Comparison of ENCODE assay signal across 19 mouse cellular contexts in genomic region chr10:39109489-39109874, GRCm38 (mm10). TPM values are rescaled to one million over a fixed set of nuclear protein-coding genes. Genes with fewer than 3 reads are reported as not detected.
"Had no signal": no experiment of that assay in that cellular context is flagged by ENCODE, and none has a peak within 500 bp of the region (broad histone marks: within the 10 kb centered on the region; RNA-seq: fewer than 3 reads in every experiment).

No protein-coding gene starts in this region.

- H3K4me3 ChIP-seq: kidney, embryonic 15.5 days; left cerebral cortex, adult 2 months; limb, embryonic 10.5 days; liver, embryonic 12.5 days; midbrain, embryonic 12.5 days; stomach, embryonic 15.5 days had no signal

- H3K9me3 ChIP-seq: kidney, embryonic 15.5 days; limb, embryonic 10.5 days; liver, embryonic 12.5 days; midbrain, embryonic 12.5 days; stomach, embryonic 15.5 days had no signal

- H3K9ac ChIP-seq: kidney, embryonic 15.5 days; liver, embryonic 12.5 days; lung, embryonic 14.5 days; midbrain, embryonic 12.5 days; stomach, embryonic 15.5 days had no signal

- H3K27me3 ChIP-seq: kidney, embryonic 15.5 days; liver, embryonic 12.5 days; midbrain, embryonic 12.5 days; stomach, embryonic 15.5 days had no signal

- H3K4me1 ChIP-seq: kidney, embryonic 15.5 days; liver, embryonic 12.5 days; midbrain, embryonic 12.5 days; stomach, embryonic 15.5 days had no signal

- H3K36me3 ChIP-seq: liver, embryonic 12.5 days; midbrain, embryonic 12.5 days had no signal

- ATAC-seq: intestine, embryonic 16.5 days; liver, embryonic 12.5 days had no signal

- H3K4me2 ChIP-seq: kidney, embryonic 15.5 days; liver, embryonic 12.5 days; lung, embryonic 14.5 days; midbrain, embryonic 12.5 days; stomach, embryonic 15.5 days had no signal

- DNase-seq: kidney, adult 2 months; kidney, postnatal 14 days; lung, embryonic 14.5 days; lung, postnatal 10 days; lung, postnatal 4 days; right cerebral cortex, postnatal 14 days; thymus, adult 2 months; thymus, postnatal 25 days had no signal

- H3K27ac ChIP-seq: kidney, embryonic 15.5 days; left cerebral cortex, adult 2 months; limb, embryonic 10.5 days; liver, embryonic 12.5 days; midbrain, embryonic 12.5 days; stomach, embryonic 15.5 days had no signal

RNA-seq across cellular contexts. Expression of gene Ccn6, which starts 54.1 kb away (rescaled TPM):
- total RNA-seq: megakaryocyte, adult 5-6 weeks had no signal
- polyA plus RNA-seq: large intestine, adult 2 months; liver, embryonic 12.5 days; liver, embryonic 16.5 days; testis, adult 2 months; thymus, adult 2 months had no signal
